Mouse (Mus musculus) heart, postnatal 10 days (tissue): Measurements from ENCODE around the gene Tgif1. TPM values are rescaled to one million over a fixed set of nuclear protein-coding genes. Genes with fewer than 3 reads are reported as not detected.

Experiments used
- DNase-seq, 2 experiments: peaks; one replicate each; pipeline ENCODE4 v3.0.0; 2021
- intact Hi-C: fragments of 180-260 bp; cut with DNase I; formaldehyde crosslinking; loops from one replicate; pipeline ENCODE4 v1.15.1; 2025
- total RNA-seq, 2 experiments: library from RNA; stranded (reverse); gene quantifications; 2 replicates each; pipeline ENCODE4 v1.2.3; 2021

Gene Tgif1
- 10 to 100 TPM; 11.1 TPM for total RNA-seq

- intact Hi-C loops: no loop called here
- DNase-seq: peak; percentile 68 to 75
Observed at GRCm38 (mm10) chr17:70853436-70853905, at the start of gene Tgif1. Gene Tgif1 (minus strand): TSS chr17:70853546.

GRCm38 (mm10) chr17:70900660-70901059 is 47.3 kb upstream of the Tgif1 start:
- DNase-seq: no peak
- intact Hi-C loops: no loop called here

- no peak for DNase-seq
- intact Hi-C loops: no loop called here
Observed at GRCm38 (mm10) chr17:70899642-70900041, 46.3 kb upstream of the Tgif1 start.

GRCm38 (mm10) chr17:70894867-70895266 is 41.5 kb upstream of the Tgif1 start:
- DNase-seq: no peak
- intact Hi-C loops: no loop called here

DNA sequence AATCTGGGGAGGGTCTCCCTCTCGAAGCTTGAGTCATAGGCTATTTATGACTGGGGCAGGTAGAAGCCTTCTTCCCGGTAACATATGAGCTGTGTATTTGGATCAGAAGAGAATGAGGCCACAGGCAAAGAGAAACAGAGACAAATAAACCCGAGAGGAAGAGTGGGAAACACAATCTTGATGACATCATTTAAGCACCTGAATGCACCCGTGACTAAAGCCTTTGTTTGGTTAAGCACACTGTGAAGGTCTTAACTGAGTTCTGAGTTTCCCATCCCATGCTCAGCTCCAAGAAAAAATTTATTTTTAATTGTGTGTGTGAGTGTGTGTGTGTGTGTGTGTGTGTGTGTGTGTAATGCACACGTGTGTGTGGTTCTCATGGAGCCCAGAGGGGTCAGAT is 39.8 kb upstream of the Tgif1 start:
- no peak for DNase-seq
- intact Hi-C loops: no loop called here

DNA sequence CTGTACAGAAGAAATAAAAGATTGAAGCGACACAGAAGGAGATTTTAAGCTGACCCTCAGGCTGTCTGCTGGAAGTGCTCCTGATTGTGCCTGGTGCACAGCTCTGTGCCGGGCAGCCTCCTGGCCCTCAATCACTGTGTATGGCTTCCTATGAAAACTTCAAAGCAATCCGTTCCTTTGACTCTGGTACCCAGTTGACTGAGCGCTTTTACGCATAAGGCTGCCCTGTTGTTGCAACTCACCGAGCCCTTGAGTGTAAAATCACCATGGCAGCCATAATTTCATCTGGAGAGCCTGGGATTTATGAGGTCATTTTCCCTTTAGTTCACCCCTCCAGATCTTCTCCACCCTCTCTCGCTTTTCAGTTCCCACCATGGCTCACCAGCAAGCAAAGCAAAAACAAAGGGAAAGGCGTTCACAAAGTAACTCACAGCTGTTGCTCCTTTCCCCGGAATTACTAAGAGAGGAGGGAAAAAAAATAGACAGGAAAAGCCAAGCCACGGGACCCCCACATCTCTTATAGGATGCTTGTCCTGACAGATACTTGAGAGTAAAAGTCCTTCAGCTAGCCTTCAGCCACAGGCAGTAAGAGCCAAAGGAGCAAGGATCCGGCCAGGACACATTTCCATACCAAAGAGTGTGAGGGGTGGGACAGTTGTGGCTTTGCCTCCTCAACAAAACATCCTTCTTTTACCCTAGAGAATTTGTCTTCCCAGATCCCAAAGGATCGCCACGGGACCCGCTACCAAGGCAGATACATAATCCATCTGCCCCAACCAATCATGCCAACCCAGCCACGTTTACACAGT is 39.1 kb upstream of the Tgif1 start:
- peak in 1 of 2 experiments; percentile 5 for DNase-seq
- intact Hi-C loops: no loop called here

DNA sequence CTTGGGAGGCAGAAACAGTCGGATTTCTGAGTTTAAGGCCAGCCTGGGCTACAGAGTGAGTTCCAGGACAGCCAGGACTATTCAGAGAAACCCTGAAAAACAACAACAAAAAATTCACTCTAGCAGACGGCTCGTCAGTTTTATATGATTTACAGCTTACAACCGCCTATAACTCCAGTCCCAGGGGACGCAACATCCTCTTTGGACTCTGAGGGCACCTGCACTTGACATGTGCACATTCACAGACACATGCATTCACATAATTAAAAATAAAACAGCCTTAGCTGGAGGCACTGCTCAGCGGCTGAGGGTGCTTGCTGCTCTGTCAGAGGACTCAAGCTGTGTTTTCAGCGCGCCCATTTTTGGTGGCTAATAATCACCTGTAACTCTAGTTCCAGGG is 37.2 kb upstream of the Tgif1 start:
- DNase-seq: no peak
- intact Hi-C loops: no loop called here

GRCm38 (mm10) chr17:70888657-70889056 is 35.3 kb upstream of the Tgif1 start:
- no peak for DNase-seq
- intact Hi-C loops: no loop called here

DNA sequence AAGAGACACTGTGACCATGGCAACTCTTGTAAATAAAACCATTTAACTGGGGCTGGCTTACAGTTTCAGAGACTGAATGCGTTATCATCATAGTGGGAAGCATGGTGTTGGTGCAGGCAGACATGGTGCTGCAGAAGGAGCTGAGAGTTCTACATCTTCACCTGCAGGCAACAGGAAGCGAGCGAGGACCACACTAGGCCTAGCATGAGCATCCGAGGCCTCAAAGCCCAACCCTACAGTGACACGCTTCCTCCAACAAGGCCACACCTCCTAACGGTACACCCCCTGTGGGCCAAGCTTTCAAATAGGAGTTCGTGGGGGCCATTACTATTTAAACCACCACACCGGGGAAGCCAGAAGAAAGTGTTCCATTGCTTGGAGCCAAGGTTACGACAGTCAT is 34.5 kb upstream of the Tgif1 start:
- intact Hi-C loops: no loop called here
- no peak for DNase-seq

- no peak for DNase-seq
- intact Hi-C loops: no loop called here
Observed at GRCm38 (mm10) chr17:70886641-70887391, 33.5 kb upstream of the Tgif1 start.

GRCm38 (mm10) chr17:70885868-70886267 is 32.5 kb upstream of the Tgif1 start:
- no peak for DNase-seq
- intact Hi-C loops: no loop called here

DNA sequence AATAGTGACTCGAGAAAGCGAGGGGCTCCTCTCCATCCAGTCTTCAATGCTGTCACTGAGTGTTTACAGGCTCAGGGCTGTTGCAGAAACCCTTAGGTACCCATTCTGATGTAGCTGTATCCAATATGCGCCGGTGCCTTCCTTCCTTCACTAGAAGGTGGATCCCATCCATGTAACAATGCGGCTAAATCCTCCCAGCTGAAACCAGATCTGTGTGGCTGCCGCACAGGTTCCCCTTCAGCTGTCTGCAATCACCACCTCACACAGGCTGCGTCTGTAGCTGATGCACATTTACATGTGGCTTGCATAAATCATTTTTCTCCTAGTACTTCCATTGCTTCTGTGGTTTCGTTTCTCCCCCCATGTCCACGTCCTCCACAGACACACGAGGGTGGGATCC is 28.6 kb upstream of the Tgif1 start:
- intact Hi-C loops: no loop called here
- DNase-seq: no peak

GRCm38 (mm10) chr17:70881194-70881593 is 27.8 kb upstream of the Tgif1 start:
- no peak for DNase-seq
- intact Hi-C loops: no loop called here

DNA sequence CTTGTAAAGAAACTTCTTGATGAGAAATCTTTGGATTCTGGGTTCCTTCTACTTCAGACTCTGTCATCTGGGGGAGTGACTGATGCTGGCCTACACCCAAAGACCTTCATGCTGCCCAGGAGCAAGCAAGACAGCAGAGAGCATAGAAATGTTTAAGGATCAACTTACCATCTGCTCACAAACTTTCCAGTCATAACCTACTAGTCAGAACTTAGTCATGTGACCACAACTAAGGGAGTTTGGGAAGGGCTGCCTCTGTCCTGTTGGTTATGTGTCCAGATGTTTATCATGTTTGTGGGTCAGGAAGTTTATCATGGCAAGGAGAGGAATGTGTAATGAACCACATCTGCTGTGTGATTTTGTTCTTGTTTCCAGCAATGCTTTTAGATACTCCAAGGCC is 24.9 kb upstream of the Tgif1 start:
- intact Hi-C loops: no loop called here
- DNase-seq: no peak

DNA sequence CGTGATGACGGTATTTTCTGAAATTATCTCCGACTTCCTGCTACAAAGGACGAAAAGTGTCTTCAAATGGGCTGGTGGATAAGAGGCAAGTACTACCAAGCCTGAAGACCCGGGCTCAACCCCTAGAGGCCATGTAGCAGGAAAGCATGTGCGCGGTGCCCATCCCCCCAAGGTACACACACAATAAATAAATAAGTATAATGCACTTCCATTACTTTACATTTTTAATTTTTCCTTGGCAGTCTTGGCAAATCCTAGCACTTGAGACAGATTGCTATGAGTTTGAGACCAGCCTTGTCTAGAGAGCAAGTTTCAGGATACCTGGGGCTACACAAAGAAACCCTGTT is 20.4 kb upstream of the Tgif1 start:
- no peak for DNase-seq
- intact Hi-C loops: no loop called here

GRCm38 (mm10) chr17:70872936-70873777 is 19.8 kb upstream of the Tgif1 start:
- peak; percentile 6 to 15 for DNase-seq
- intact Hi-C loops: no loop called here

GRCm38 (mm10) chr17:70872094-70872929 is 19.0 kb upstream of the Tgif1 start:
- intact Hi-C loops: no loop called here
- peak in 1 of 2 experiments; percentile 19 for DNase-seq

DNA sequence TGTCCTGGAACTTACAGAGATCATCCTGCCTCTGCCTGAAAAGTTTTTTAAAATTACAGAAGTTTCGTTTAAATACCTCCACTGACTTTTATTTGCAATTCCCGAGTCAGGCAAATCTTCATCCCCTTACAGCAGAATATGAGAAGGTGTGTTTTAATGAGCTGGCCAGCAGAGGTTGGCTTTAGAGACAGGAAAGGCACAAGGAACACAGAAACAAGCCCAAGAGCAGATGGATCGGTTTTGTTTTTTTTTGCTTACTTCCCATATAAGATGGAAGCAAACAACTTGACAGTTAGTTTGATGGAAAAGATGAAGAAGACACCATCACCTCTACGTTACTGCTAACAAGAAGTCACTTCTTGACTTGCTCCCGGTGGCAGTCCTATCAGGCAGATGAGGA is 18.3 kb upstream of the Tgif1 start:
- no peak for DNase-seq
- intact Hi-C loops: no loop called here

- intact Hi-C loops: no loop called here
Observed at GRCm38 (mm10) chr17:70870581-70870980, 17.2 kb upstream of the Tgif1 start.

DNA sequence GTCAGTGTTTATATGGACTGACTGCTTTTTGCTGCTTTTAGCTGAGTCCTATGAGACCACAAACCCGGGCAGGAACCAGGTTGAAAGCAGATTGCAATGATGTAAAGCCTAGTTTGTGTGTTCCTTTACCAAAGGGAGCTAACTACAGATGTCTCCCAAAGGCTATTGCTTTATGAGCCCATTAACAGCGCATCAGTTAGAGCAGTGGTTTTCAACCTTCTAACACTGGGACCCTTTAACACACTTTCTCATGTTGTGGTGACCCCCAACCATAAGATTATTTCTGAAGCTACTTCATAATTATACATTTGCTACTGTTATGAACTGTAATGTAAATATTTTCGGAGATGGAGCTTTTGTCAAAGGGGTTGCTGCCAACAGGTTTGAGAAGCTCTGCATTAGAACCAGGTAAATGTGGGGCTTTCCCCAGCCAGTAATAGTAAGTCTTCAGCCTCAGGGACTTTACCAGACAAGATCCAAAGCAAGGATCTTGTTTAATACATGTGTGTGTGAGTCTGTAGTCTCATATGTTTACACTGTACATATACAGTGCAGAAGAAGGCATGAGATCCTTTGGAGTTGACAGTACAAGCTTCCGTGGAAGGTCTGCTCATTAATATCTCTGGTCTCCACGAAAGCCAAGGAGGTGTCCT is 15.4 kb upstream of the Tgif1 start:
- intact Hi-C loops: no loop called here
- no peak for DNase-seq

More at GRCm38 (mm10) chr17:70870581-70870980, 17.2 kb upstream of the Tgif1 start:
- DNase-seq: no peak
